Mouse (Mus musculus) ES-Bruce4 (cell line): ENCODE measurements at regions not wholly inside any gene's neighbourhood (a gene's known extent, or its start where the extent isn't known, plus 50 kb on each side); places are given as distances from the start of the nearest gene placed in this dataset.
"Not testable (repeated sequence)": the region's sequence is repeated elsewhere in the genome, so short reads cannot be mapped to it uniquely, and the experiment has no call there.

Experiments
- CTCF ChIP-seq: IDR thresholded peaks from one replicate; pipeline ENCODE4 v1.8.1; 2011; ENCODE audit warnings: low read depth, low read length
- EP300 ChIP-seq: IDR thresholded peaks from 2 replicates; pipeline ENCODE4 v1.6.1; 2011; ENCODE audit warnings: low read depth, low read length; ENCODE audit not compliant: insufficient read depth
- POLR2A ChIP-seq: IDR thresholded peaks from one replicate; pipeline ENCODE4 v1.8.1; 2011; ENCODE audit warnings: low read length; ENCODE audit not compliant: insufficient read depth

- TF ChIP-seq CTCF, POLR2A, EP300: not testable (repeated sequence)
These were observed 52.6 kb upstream of the Slc2a12 start for GRCm38 (mm10) chr10:22592189-22592603.
